Mouse (Mus musculus) liver, embryonic 14.5 days (tissue): ENCODE data around the gene Stxbp3. TPM values are rescaled to one million over a fixed set of nuclear protein-coding genes. Genes with fewer than 3 reads are reported as not detected.

Experiments
- ATAC-seq: fragments of 200-750 bp; cut with Nextera tagmentation; 2 replicates; pipeline ENCODE4 v1.8.0; 2017; ENCODE audit warnings: moderate number of reproducible peaks, mild to moderate bottlenecking, moderate library complexity; ENCODE audit not compliant: insufficient read depth
- DNase-seq, 3 experiments: peaks; one replicate each; pipeline ENCODE4 v3.0.0-alpha.2; 2012 to 2013; ENCODE audit warnings: low read depth in 3 of 3, low spot score in 3 of 3
- H3K27ac ChIP-seq: fragments of 300-500 bp; sonication (generic); 2 replicates; pipeline ENCODE4 v1.5.1; 2014; ENCODE audit warnings: moderate library complexity, mild to moderate bottlenecking, control low read depth, inconsistent platforms
- H3K27me3 ChIP-seq: fragments of 300-500 bp; sonication (generic); 2 replicates; pipeline ENCODE4 v1.6.1; 2014; ENCODE audit warnings: mild to moderate bottlenecking, low read length, moderate library complexity; ENCODE audit not compliant: control insufficient read depth, insufficient read depth
- H3K36me3 ChIP-seq: fragments of 300-500 bp; sonication (generic); replicated peaks from 2 replicates; pipeline ENCODE4 v1.6.1; 2014; ENCODE audit warnings: low read depth; ENCODE audit not compliant: control insufficient read depth, insufficient read depth
- H3K4me1 ChIP-seq, 2 experiments: fragments of 200-500 bp in 1 of 2; fragments of 300-500 bp in 1 of 2; sonication (generic) in 1 of 2; replicated peaks; 2 replicates each; pipeline ENCODE4 v1.6.1; 2012 to 2014; ENCODE audit warnings: antibody characterized with exemption in 1 of 2, inconsistent platforms in 1 of 2, low read length in 1 of 2; ENCODE audit not compliant: control insufficient read depth in 2 of 2, insufficient read depth in 2 of 2
- H3K4me2 ChIP-seq: fragments of 300-500 bp; sonication (generic); 2 replicates; pipeline ENCODE4 v1.6.1; 2014; ENCODE audit warnings: low read depth, mild to moderate bottlenecking, control low read depth, moderate library complexity
- H3K4me3 ChIP-seq, 2 experiments: fragments of 200-500 bp in 1 of 2; fragments of 300-500 bp in 1 of 2; sonication (generic) in 1 of 2; 2 replicates each; pipeline ENCODE4 v1.5.1; 2012 to 2014; ENCODE audit warnings: low read depth in 2 of 2, low read length in 2 of 2, mild to moderate bottlenecking in 2 of 2, control low read depth in 1 of 2, inconsistent platforms in 1 of 2, moderate library complexity in 1 of 2; ENCODE audit not compliant: insufficient read depth in 1 of 2
- H3K9ac ChIP-seq: fragments of 300-500 bp; sonication (generic); replicated peaks from 2 replicates; pipeline ENCODE4 v1.6.1; 2014; ENCODE audit warnings: mild to moderate bottlenecking, control low read depth, moderate library complexity
- H3K9me3 ChIP-seq: fragments of 300-500 bp; sonication (generic); 2 replicates; pipeline ENCODE4 v1.6.1; 2016; ENCODE audit warnings: low read length, mixed read lengths; ENCODE audit not compliant: control insufficient read depth
- CTCF ChIP-seq: IDR thresholded peaks from 2 replicates; pipeline ENCODE4 v1.5.1; 2016; ENCODE audit warnings: antibody characterized with exemption, low read depth, control low read depth
- EP300 ChIP-seq: IDR thresholded peaks from 2 replicates; pipeline ENCODE4 v1.6.1; 2016; ENCODE audit warnings: antibody characterized with exemption, low read depth
- WGBS: fragments of 180-500 bp; shearing (Covaris S2); extraction: QIAGEN DNeasy Blood & Tissue Kit; methylation state at CpG from one replicate; pipeline ENCODE4 v1.1.7; 2014; ENCODE audit not compliant: insufficient replicate concordance; 5-methylcytosine and 5-hydroxymethylcytosine counted together
- polyA plus RNA-seq, 2 experiments: library from polyadenylated mRNA; depleted of rRNA in 1 of 2; stranded (reverse) in 1 of 2; unstranded in 1 of 2; fragments of >200 nt; fragmentation: Nextera tagmentation in 1 of 2; extraction: Ambion mirVana in 1 of 2; gene quantifications; 2 replicates each; pipeline versions ENCODE4 v1.2.1 to v1.2.3; 2012 to 2014

Gene Stxbp3
- polyA plus RNA-seq, 2 experiments = 11.6 to 16.5 TPM

- WGBS = 74% methylated on average over 11 of the region's 11 CpGs
- H3K36me3 ChIP-seq = peaks cover 3% of the 10 kb centered on the region
- no peak overlapping the region for H3K4me2 ChIP-seq
- H3K4me3 ChIP-seq = no peak overlapping the region
- peaks cover 0 to 2% of the 10 kb centered on the region in 2 experiments; a peak in 1 of 4 replicates for H3K4me1 ChIP-seq
- H3K27ac ChIP-seq = no peak overlapping the region
- TF ChIP-seq EP300 = no peak
- TF ChIP-seq CTCF = no peak
- H3K27me3 ChIP-seq = no peaks in the 10 kb centered on the region
- ATAC-seq (no peak), DNase-seq (no peak)
- no peaks in the 10 kb centered on the region for H3K9me3 ChIP-seq
- H3K9ac ChIP-seq = no peak overlapping the region
Measured at GRCm38 (mm10) chr3:108830493-108830892, 9.8 kb downstream of the Stxbp3 start.

GRCm38 (mm10) chr3:108815631-108816030, 24.7 kb downstream of the Stxbp3 start:
- Histone ChIP-seq H3K27ac (no peak overlapping the region), H3K4me2 (no peak overlapping the region), H3K9ac (no peak overlapping the region), H3K9me3 (no peaks in the 10 kb centered on the region), H3K36me3 (no peaks in the 10 kb centered on the region; the same call in none of the 2 replicates), H3K27me3 (no peaks in the 10 kb centered on the region), H3K4me3 (no peak overlapping the region), H3K4me1 (no peaks in the 10 kb centered on the region)
- 74% methylated on average over 4 of the region's 4 CpGs for WGBS
- no peak for TF ChIP-seq CTCF
- TF ChIP-seq EP300 = no peak
- ATAC-seq (no peak), DNase-seq (no peak)

- Histone ChIP-seq H3K4me3 (no peak overlapping the region), H3K27ac (no peak overlapping the region), H3K4me1 (no peaks in the 10 kb centered on the region), H3K4me2 (no peak overlapping the region), H3K27me3 (no peaks in the 10 kb centered on the region), H3K9me3 (no peaks in the 10 kb centered on the region), H3K36me3 (no peaks in the 10 kb centered on the region; the same call in none of the 2 replicates), H3K9ac (no peak overlapping the region)
- no peak for TF ChIP-seq EP300
- no peak for TF ChIP-seq CTCF
- no peak for DNase-seq
- no peak for ATAC-seq
- 77% methylated on average over 4 of the region's 4 CpGs for WGBS
Measured at GRCm38 (mm10) chr3:108810747-108811263, 29.5 kb downstream of the Stxbp3 start.

GRCm38 (mm10) chr3:108805622-108806021, 34.7 kb downstream of the Stxbp3 start:
- H3K4me3 ChIP-seq = no peak overlapping the region
- DNase-seq (no peak), ATAC-seq (no peak)
- 72% methylated on average over 5 of the region's 5 CpGs for WGBS
- no peaks in the 10 kb centered on the region for H3K9me3 ChIP-seq
- no peak overlapping the region for H3K9ac ChIP-seq
- H3K27ac ChIP-seq = no peak overlapping the region
- H3K36me3 ChIP-seq = peaks cover 14% of the 10 kb centered on the region
- no peaks in the 10 kb centered on the region for H3K4me1 ChIP-seq
- TF ChIP-seq CTCF (no peak), EP300 (no peak)
- no peak overlapping the region for H3K4me2 ChIP-seq
- no peaks in the 10 kb centered on the region for H3K27me3 ChIP-seq

- H3K27me3 ChIP-seq = no peaks in the 10 kb centered on the region
- no peaks in the 10 kb centered on the region for H3K9me3 ChIP-seq
- no peak overlapping the region for H3K4me2 ChIP-seq
- 70% methylated on average over 2 of the region's 2 CpGs for whole genome bisulfite sequencing
- H3K27ac ChIP-seq = no peak overlapping the region
- no peak for TF ChIP-seq EP300
- TF ChIP-seq CTCF = no peak
- H3K4me3 ChIP-seq = no peak overlapping the region
- no peaks in the 10 kb centered on the region for H3K4me1 ChIP-seq
- H3K36me3 ChIP-seq = peaks cover 24% of the 10 kb centered on the region
- ATAC-seq (no peak), DNase-seq (no peak)
- no peak overlapping the region for H3K9ac ChIP-seq
Measured at GRCm38 (mm10) chr3:108798375-108798774, 42.0 kb downstream of the Stxbp3 start.
